Mouse (Mus musculus): ENCODE data around the gene Rtkn2. TPM values are rescaled to one million over a fixed set of nuclear protein-coding genes. Genes with fewer than 3 reads are reported as not detected.

The Rtkn2 gene
- polyA plus RNA-seq, 1 experiment from 2014 or later = 6.7 TPM

DNA sequence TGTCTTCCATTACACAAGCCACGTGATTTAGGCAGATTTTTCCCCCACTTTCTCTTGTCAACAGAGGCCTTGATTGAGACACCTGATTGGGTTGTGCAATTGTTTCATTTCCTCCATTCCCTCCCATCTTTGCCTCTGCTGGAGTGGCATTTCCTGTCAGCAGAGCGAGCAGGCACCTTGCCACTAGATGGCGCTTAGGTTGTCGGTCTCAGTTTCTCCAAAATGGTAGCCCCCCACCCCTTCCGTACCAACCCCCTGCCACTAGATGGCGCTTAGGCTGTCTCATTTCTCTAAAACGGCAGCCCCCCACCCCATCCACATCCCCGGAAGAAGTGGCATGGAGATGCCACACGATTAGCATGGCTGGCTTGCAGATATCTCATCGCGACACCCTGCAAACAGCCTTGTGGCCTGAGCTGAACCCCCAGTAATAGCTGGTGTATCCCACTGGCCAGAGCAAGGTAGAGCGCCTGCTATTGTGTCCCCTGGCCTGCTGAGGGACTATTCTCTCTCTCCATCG is 18.8 kb downstream of the Rtkn2 start:
- Histone ChIP-seq H3K27me3 (replicated peaks) (no peaks in the 10 kb centered on the region), H3K27ac (replicated peaks) (no peak overlapping the region), H3K4me1 (peaks cover 14% of the 10 kb centered on the region), H3K9me3 (no peaks in the 10 kb centered on the region), H3K4me3 (peak overlapping the region; percentile 16; the same call in 1 of the 2 replicates), H3K36me3 (peaks cover 4% of the 10 kb centered on the region; the same call in 1 of the 2 replicates), H3K4me2 (peak overlapping the region; percentile 48), H3K9ac (0 out of 2 replicates have a peak overlapping the region, but pooled peaks have one; percentile 33)
- 31% methylated on average over 13 of the region's 13 CpGs for WGBS
- no peak for ATAC-seq (ENCODE audit: extremely low read depth, insufficient number of reproducible peaks, low FRiP score, low TSS enrichment)

DNA sequence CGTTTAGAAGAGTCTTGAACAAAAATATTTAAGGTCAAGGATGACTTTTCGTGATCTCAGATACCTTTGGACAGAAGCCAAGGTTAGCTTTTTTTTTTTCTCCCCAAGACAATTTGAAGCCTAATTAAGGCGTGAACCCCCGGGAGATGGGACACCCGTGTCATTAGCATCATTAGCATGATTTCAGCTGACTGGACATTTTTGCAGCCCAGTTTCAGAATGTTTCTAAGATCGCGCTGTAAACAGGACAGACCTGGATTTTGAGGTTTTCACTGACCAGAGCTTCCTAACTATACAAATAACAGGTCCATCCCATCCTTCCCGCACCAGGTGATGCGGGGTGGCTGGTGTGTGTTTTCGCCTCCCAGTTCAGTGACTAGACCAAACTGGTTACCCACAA is 19.8 kb downstream of the Rtkn2 start:
- Histone ChIP-seq H3K36me3 (peaks cover 4% of the 10 kb centered on the region; the same call in 1 of the 2 replicates), H3K9ac (no peak overlapping the region), H3K4me1 (peaks cover 20% of the 10 kb centered on the region), H3K9me3 (no peaks in the 10 kb centered on the region), H3K4me2 (no peak overlapping the region), H3K4me3 (no peak overlapping the region), H3K27ac (replicated peaks) (no peak overlapping the region), H3K27me3 (replicated peaks) (no peaks in the 10 kb centered on the region)
- no peak for ATAC-seq (ENCODE audit: extremely low read depth, insufficient number of reproducible peaks, low FRiP score, low TSS enrichment)
- 85% methylated on average over 10 of the region's 10 CpGs for WGBS

GRCm38 (mm10) chr10:68001456-68001855 is 22.1 kb downstream of the Rtkn2 start:
- ATAC-seq (ENCODE audit: extremely low read depth, insufficient number of reproducible peaks, low FRiP score, low TSS enrichment) = no peak
- no peaks in the 10 kb centered on the region for H3K9me3 ChIP-seq
- H3K4me2 ChIP-seq = no peak overlapping the region
- peaks cover 27% of the 10 kb centered on the region for H3K4me1 ChIP-seq
- no peak overlapping the region for H3K27ac ChIP-seq (replicated peaks)
- no peaks in the 10 kb centered on the region for H3K27me3 ChIP-seq (replicated peaks)
- no peak overlapping the region for H3K4me3 ChIP-seq
- H3K9ac ChIP-seq = no peak overlapping the region
- H3K36me3 ChIP-seq = peaks cover 4% of the 10 kb centered on the region; the same call in 1 of the 2 replicates
- WGBS = 86% methylated on average over 6 of the region's 6 CpGs

DNA sequence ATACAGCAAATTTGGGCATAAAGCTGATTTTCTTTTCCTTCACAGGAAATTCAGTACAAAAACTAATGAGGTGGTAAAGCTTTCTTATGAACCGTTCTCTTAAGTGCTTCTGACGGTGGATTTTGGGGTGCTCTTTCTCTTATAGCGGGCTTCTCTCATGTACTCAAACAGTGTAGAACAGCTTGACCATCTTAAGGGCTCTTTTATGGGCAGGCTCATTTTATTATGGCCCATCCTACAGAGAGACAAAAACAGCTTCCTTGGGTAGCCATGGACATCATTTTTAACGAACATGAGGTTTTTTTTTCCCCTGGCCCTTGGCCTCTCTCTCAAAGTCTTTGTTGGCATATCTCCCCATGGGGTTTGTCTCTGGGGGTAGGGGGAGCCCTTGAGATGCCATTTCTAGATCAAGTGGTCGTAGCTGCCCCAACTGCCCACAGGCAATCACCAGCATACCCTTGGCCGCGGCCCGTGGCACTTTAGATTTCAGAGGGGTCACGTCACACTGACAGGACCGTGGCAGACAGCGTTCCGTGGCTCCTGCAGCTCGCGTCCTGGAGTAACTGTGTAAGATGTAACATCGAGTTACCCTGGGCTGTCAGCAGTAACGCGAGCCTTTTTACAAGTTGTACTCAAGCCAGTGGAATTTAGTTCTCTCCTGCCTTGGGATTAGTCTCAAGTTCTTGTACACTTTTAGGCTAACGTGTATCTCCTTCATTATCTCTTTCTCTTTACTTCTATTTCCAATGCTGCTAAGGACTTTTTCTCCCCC is 24.5 kb downstream of the Rtkn2 start:
- Histone ChIP-seq H3K27ac (replicated peaks) (peak overlapping the region; percentile 28; the same call in 1 of the 2 replicates), H3K4me2 (peak overlapping the region; percentile 28), H3K9ac (peak overlapping the region; percentile 37; the same call in 1 of the 2 replicates), H3K4me3 (no peak overlapping the region), H3K4me1 (peaks cover 31% of the 10 kb centered on the region), H3K36me3 (peaks cover 8% of the 10 kb centered on the region; the same call in 1 of the 2 replicates), H3K27me3 (replicated peaks) (no peaks in the 10 kb centered on the region), H3K9me3 (no peaks in the 10 kb centered on the region)
- no peak for ATAC-seq (ENCODE audit: extremely low read depth, insufficient number of reproducible peaks, low FRiP score, low TSS enrichment)
- 63% methylated on average over 18 of the region's 18 CpGs for WGBS

DNA sequence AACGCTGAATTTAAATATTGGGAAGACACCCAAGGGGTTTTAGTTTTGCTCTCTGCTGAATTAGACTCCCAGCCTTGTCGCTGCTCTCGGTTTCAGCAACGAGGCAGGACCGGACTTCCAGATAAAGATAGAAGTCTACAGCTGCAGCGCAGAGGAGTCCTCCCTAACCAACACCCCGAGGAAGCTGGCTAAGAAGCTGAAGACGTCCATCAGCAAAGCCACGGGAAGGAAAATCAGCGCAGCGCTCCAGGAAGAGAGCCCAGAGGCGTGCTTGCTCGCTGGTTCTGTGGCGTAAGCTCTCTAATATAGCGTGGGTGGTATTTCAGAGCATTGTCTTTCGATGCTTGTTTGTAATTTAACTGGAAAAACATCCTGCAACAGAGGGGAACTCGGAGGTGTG is 26.0 kb downstream of the Rtkn2 start:
- Histone ChIP-seq H3K9ac (no peak overlapping the region), H3K9me3 (no peaks in the 10 kb centered on the region; the same call in 1 of the 2 replicates), H3K4me3 (no peak overlapping the region), H3K4me1 (peaks cover 36% of the 10 kb centered on the region), H3K4me2 (no peak overlapping the region), H3K27me3 (replicated peaks) (no peaks in the 10 kb centered on the region), H3K27ac (replicated peaks) (no peak overlapping the region), H3K36me3 (peaks cover 12% of the 10 kb centered on the region; the same call in 1 of the 2 replicates)
- WGBS = 66% methylated on average over 17 of the region's 17 CpGs
- ATAC-seq (ENCODE audit: extremely low read depth, insufficient number of reproducible peaks, low FRiP score, low TSS enrichment) = no peak

- Histone ChIP-seq H3K4me2 (no peak overlapping the region), H3K4me3 (no peak overlapping the region), H3K36me3 (peaks cover 18% of the 10 kb centered on the region), H3K27me3 (replicated peaks) (no peaks in the 10 kb centered on the region), H3K27ac (replicated peaks) (no peak overlapping the region), H3K9ac (no peak overlapping the region), H3K4me1 (peaks cover 36% of the 10 kb centered on the region), H3K9me3 (no peaks in the 10 kb centered on the region; the same call in none of the 2 replicates)
- 84% methylated on average over 11 of the region's 11 CpGs for WGBS
- no peak for ATAC-seq (ENCODE audit: extremely low read depth, insufficient number of reproducible peaks, low FRiP score, low TSS enrichment)
Observed at GRCm38 (mm10) chr10:68006491-68006890, 27.1 kb downstream of the Rtkn2 start.

DNA sequence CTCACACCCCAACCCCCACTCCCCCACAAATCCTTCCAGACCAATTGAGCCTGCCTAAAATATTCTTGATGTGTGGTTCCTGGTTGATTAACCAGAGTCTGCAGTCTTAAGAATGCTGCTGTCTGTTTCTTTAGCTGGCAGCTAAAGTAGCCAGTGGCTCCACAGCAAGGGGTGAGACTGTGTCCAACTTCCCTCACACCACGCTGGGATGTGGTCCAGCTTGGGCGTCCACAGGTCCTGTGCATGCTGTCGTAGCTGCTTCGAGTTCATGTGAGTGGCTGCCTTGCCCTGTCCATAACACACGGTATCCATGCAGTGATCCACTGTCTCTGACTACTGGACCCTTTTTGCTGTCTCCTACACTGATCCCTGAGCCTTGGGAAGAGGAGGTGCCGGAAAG is 27.7 kb downstream of the Rtkn2 start:
- H3K9me3 ChIP-seq = peaks cover under 1% of the 10 kb centered on the region
- H3K4me2 ChIP-seq = no peak overlapping the region
- 83% methylated on average over 6 of the region's 6 CpGs for WGBS
- H3K27me3 ChIP-seq (replicated peaks) = no peaks in the 10 kb centered on the region
- no peak overlapping the region for H3K27ac ChIP-seq (replicated peaks)
- H3K4me3 ChIP-seq = no peak overlapping the region
- no peak overlapping the region for H3K9ac ChIP-seq
- H3K36me3 ChIP-seq = peaks cover 24% of the 10 kb centered on the region
- peaks cover 36% of the 10 kb centered on the region for H3K4me1 ChIP-seq
- no peak for ATAC-seq (ENCODE audit: extremely low read depth, insufficient number of reproducible peaks, low FRiP score, low TSS enrichment)

DNA sequence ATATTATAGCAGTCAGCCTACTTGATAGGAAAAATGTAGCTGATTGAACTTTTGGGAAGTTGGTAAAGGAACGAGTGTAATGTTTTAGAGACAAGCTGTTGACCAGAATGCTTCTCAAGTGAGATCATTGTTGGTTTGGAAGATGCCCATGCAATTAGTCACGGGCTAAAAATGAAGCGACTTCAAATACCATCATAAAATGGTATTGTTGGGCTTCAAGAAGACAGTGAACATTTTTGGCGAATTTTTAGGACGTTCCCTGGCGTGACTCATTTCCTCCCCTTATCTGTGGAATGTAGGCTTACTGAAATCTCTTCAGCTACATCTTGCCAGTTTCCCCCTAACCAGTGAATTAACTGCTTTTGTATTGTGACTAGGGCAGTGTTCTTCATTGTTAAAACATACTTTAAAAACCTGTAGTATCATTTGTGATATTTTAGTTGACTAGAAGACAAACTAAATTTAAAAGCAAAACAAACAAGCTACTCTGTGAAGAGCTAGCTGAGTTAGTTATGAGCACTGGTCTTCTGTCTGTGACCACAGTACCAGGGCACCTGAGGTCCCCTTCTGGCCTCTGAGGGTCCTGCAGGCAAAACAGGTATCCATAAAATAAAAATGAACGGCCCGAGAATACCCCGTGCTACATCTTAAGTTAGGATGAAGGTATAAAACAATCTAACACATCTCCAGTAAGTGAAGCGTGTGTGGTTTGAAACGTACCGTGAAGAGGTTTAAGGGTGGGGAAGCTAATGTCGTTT is 29.0 kb downstream of the Rtkn2 start:
- Histone ChIP-seq H3K27ac (replicated peaks) (peak overlapping the region; percentile 29), H3K36me3 (peaks cover 33% of the 10 kb centered on the region), H3K9ac (no peak overlapping the region), H3K4me3 (no peak overlapping the region), H3K4me2 (no peak overlapping the region), H3K27me3 (replicated peaks) (no peaks in the 10 kb centered on the region), H3K9me3 (peaks cover 5% of the 10 kb centered on the region), H3K4me1 (peaks cover 36% of the 10 kb centered on the region)
- WGBS = 46% methylated on average over 13 of the region's 13 CpGs
- ATAC-seq (ENCODE audit: extremely low read depth, insufficient number of reproducible peaks, low FRiP score, low TSS enrichment) = no peak

DNA sequence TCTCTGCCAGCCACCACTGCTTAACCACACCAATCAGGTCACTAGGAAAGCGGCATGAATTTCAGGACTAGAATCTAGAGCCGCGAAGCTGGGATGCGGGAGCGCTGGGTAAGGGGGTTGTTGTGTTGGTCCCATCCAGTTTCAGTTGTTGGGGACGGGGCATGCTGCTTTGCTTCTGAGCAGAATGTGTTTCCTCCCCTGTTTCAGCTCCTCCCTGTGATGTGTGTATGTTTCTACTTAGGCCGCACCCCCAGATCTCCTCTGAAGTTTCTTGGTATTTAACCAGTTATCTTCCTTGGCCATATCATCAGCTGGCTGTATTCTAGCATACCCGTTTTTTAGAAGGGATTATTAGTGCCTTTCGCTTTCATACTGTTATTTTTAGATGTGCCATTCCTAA is 29.9 kb downstream of the Rtkn2 start:
- H3K36me3 ChIP-seq = peaks cover 33% of the 10 kb centered on the region
- no peak for ATAC-seq (ENCODE audit: extremely low read depth, insufficient number of reproducible peaks, low FRiP score, low TSS enrichment)
- no peak overlapping the region for H3K4me3 ChIP-seq
- H3K27ac ChIP-seq (replicated peaks) = peak overlapping the region; percentile 29; the same call in 1 of the 2 replicates
- no peak overlapping the region for H3K9ac ChIP-seq
- H3K4me1 ChIP-seq = peaks cover 30% of the 10 kb centered on the region
- H3K27me3 ChIP-seq (replicated peaks) = no peaks in the 10 kb centered on the region
- H3K9me3 ChIP-seq = peaks cover 5% of the 10 kb centered on the region
- no peak overlapping the region for H3K4me2 ChIP-seq
- 81% methylated on average over 9 of the region's 9 CpGs for WGBS

- Histone ChIP-seq H3K9ac (no peak overlapping the region), H3K27me3 (replicated peaks) (no peaks in the 10 kb centered on the region), H3K36me3 (peaks cover 33% of the 10 kb centered on the region), H3K9me3 (peaks cover 5% of the 10 kb centered on the region), H3K4me2 (no peak overlapping the region), H3K4me1 (peaks cover 28% of the 10 kb centered on the region), H3K27ac (replicated peaks) (no peak overlapping the region), H3K4me3 (no peak overlapping the region)
- 86% methylated on average over 7 of the region's 7 CpGs for WGBS
- ATAC-seq (ENCODE audit: extremely low read depth, insufficient number of reproducible peaks, low FRiP score, low TSS enrichment) = no peak
Observed at GRCm38 (mm10) chr10:68009867-68010266, 30.5 kb downstream of the Rtkn2 start.

GRCm38 (mm10) chr10:68013137-68013536 is 33.8 kb downstream of the Rtkn2 start:
- WGBS = 65% methylated on average over 2 of the region's 2 CpGs
- no peak overlapping the region for H3K27ac ChIP-seq (replicated peaks)
- no peak overlapping the region for H3K9ac ChIP-seq
- H3K27me3 ChIP-seq (replicated peaks) = no peaks in the 10 kb centered on the region
- peaks cover 29% of the 10 kb centered on the region for H3K36me3 ChIP-seq
- H3K4me3 ChIP-seq = no peak overlapping the region
- peaks cover 5% of the 10 kb centered on the region for H3K9me3 ChIP-seq
- peaks cover 13% of the 10 kb centered on the region for H3K4me1 ChIP-seq
- no peak overlapping the region for H3K4me2 ChIP-seq
- ATAC-seq (ENCODE audit: extremely low read depth, insufficient number of reproducible peaks, low FRiP score, low TSS enrichment) = no peak
